Mouse (Mus musculus) G1E-ER4 (cell line): ENCODE measurements around the gene Wdr59. TPM values are rescaled to one million over a fixed set of nuclear protein-coding genes. Genes with fewer than 3 reads are reported as not detected.

ENCODE experiments used
- GATA1 ChIP-seq: IDR thresholded peaks from one replicate; pipeline ENCODE4 v1.8.0; 2012; ENCODE audit warnings: low read length, inconsistent platforms
- polyA plus RNA-seq: library from polyadenylated mRNA; stranded (reverse); fragments of >175 nt; gene quantifications from 2 replicates; pipeline ENCODE4 v1.2.3, GENCODE M21; 2012

The Wdr59 gene
- polyA plus RNA-seq, 1 experiment = 2.7 TPM

DNA sequence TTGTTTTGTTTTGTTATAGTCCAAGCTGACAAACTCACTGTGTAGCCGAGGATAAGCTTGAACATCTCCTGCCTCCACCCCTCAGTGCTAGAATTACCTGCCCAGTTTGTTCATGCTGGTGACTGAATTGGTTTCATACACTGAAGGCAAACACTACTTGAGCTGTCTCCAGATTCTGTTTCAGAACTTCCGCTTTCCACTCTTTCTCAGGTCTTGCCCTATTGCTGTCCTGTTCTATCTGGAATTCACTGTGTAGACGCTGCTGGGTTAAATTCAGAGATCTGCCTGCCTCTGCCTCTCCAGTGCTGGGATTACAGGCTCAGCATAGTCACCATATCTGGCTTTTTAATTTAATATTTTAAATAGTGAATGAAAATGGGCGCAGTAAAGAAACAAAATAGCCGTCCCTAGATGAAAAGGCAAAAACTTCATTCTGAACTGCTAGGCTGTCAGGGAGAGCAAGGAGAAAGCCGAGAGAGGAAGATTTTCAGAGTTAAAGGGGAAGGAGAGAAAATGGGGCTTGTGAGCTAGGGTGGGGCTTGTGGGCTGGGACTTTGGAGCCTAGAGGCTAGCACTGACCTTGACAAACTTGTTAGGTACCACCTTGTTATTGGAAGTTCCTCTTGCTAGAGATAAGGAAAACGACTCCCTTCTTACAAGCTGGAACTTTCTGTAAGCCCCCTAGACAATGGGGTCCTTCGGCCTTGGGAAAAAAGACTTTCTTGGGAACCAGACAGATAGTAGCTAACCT, 23.7 kb upstream of the Wdr59 start:
- no peak for TF ChIP-seq GATA1

DNA sequence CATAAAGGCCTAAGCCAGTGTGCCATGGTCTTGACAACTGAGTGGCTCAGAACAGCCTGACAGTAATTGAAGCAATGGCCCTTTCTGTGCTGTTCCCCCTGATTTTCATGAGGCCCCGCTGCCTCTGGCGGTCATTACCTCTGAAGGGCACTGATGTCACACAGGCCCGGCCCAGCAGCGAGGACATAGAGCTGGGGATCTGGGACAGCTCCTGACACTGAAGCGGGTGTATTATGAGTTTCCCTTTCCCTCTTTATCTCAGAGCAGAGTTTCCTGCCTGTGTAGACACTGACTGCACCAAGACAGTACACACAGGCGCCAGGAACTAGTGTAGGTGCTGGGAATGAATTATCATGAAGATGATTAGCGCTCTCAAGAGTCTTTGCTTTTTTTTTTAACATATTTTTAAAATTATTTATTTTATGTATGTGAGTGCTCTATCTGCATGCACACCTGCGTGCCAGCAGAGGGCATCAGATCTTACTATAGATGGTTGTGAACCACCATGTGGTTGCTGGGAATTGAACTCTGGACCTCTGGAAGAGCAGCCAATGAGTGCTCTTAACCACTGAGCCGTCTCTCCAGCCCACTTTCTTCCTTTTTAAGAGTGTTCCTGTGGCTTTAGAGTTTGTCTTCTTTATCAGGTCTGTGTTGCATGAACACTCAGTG, 22.0 kb upstream of the Wdr59 start:
- TF ChIP-seq GATA1 = no peak

DNA sequence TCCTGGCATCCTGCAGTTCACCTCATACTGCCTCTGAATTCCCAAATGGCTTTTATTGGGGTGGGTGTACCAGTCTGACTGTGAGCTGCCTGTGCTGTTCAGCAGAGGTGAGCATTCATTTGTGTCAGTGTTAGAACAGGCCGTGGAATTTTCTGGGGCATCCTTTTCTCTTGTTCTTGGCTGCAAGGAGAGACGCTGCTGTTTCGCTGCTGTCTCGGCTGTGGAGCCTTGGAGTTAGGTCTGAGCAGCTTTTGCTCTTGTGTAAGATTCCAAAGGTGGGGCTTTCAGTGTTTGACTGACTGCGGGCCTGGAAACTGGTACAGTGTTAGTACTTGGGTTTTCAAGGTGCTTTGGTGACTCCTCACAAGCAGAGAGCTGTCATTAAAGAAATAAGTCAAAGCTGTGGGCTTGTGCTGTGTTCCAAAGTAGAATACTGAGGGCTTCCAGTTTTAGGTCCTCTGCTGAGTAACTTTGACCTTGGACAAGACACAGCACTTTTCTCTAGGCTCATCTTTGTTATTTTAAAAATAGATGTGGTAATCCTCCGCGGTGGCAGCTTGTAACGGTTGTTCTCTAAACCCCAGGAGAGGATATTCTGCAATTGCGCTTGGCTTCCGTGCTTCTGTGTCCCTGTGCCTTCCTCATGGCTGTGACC, 17.7 kb upstream of the Wdr59 start:
- TF ChIP-seq GATA1 = no peak

DNA sequence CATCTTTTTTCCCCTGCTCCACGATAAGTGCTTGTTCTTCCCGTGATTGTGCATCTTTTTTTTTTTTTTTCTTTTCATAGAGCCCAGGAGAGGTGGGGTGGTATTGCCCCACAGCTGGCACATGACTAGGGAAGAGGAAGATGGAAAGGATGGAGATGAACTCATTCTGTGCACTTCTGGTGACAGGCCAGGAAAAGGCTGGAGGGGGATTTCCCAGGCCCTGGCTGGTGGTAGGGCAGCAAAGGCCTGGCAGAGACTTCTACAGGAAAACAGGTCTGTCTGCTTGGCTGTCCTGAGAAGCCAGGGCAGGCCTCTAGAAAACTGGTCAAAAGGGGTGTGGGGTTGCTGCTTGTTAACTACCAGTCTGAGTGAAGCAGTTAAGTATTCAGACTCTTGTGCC, 16.3 kb upstream of the Wdr59 start:
- no peak for TF ChIP-seq GATA1

DNA sequence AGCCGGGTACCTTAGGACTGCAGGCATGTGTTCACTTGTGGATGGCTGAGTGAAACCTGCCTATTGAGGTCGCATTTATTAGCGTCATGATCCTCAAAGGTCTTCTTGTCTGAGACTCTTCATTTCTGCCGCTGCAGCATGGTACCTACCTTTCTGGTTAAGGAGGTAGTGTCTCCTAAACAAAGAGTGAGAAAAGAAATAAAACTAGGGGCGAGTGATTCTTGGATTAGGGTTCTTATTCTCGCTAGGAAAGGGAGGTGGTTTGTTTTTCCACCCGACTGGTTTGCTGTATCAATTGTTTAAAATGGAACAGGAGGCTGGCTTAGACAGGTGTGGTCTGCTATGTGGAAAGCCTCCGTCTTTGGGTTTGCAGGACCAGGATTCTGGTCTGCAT, 15.9 kb upstream of the Wdr59 start:
- no peak for TF ChIP-seq GATA1

DNA sequence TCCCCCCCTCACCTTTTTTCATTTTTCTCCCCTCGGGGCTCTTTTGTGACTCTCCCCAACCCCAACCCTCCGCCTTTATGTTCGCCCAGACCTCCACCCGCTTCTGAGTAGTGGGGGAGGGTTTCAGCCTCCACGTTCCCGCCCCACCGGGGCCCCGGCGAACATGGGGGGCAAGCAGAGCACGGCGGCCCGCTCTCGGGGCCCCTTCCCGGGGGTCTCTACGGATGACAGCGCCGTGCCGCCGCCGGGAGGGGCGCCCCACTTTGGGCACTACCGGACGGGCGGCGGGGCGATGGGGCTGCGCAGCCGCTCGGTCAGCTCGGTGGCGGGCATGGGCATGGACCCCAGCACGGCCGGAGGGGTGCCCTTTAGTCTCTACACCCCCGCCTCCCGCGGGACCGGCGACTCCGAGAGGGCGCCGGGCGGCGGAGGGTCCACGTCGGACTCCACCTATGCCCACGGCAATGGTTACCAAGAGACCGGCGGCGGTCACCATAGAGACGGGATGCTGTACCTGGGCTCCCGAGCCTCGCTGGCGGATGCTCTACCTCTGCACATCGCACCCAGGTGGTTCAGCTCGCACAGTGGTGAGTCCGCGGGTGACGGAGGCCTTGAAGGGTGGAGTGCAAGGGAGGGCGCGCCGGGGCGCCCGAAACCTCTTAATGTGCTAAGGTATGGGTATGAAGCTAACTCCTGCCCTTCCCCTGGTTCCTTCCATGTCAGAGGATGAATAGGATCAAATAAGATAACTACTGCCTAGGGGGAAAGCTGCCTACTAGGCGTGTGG, 15.3 kb upstream of the Wdr59 start:
- TF ChIP-seq GATA1 = no peak

DNA sequence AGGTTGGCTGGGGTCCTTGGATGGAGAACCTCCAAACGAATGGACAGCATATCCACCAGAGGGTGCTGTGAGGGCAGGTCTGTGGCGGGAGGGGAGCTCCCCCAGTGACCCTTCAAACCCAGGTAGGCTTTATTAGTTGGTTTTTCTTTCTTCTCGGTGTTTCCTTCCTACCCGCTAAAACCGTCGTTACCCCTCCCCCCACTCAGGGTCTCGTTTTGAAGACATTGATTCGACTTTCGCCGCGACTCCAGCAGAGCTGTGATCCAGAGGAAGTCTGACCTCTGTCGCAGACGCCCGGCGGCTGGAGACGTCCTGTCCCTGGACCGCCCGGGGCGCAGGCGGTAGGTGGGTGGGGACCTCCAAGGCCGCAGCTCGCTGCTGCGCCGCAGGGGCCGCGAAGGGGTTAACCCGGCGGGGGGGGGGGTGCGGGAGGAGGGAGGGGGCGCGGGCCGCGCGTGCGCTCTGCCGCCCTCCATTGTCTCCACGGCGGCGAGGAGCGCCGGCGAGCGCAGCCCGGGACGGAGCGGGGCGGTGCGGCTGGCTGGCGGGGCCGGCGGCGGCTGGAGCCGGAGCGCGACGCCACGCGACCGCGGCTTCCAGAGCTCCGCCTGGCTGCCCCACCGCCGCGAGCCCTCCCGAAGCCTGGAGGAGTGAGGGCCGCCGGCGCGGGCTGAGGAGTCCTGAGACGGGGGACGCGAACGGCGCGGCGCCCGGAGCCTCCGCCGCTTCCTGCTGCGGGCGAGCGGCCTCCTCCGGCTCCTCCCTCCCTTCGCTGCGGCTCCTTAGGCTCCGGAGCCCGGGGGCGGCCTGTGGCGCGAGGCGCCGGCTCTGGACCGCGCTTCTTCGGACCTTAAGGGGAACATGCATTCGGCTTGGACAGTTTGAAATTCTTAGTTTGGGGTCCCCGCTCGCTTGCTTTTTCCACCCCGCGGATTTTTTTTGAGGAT, 14.4 kb upstream of the Wdr59 start, which contains the start of gene Znrf1:
Gene Znrf1 (plus strand): TSS at position 67 of the 947 bp plus-strand sequence.
- no peak for TF ChIP-seq GATA1

DNA sequence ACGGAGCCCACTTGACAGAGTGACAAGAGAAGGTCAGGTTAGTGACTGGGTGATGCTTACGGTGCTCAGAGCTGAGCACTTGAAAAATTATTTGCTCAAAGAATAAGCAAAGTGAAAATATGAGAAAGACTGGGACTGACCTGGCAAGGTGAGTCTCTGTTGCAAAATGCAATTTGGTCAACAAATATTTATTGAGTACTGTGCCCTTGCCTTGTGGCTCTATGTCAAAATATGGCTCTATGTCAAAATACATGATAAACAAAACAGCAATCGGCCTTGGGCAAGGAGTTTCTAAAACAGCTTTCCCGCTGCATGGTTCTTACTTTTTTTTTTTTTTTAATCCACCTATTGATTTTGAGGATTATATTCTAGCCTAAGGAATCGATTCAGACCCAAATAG, 13.6 kb upstream of the Wdr59 start:
- no peak for TF ChIP-seq GATA1

DNA sequence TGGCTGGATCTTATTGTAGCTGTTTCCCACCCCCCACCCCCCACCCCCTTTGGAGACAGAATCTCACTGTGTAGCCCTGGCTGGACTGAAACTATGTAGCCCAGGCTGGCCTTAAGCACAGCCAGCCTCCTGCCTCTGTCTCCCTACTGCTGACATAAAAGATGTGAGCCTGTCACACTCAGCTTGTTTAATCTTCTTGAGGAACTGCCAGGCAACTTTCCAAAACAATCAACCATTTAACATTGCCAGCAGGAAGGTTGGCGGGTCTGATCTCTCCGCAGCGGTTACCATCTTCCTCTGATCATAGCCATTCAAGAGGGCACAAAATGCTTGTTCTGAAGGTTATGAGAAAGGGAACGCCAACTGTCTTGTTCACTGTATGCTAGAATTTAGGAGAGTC, 11.6 kb upstream of the Wdr59 start:
- TF ChIP-seq GATA1 = no peak

DNA sequence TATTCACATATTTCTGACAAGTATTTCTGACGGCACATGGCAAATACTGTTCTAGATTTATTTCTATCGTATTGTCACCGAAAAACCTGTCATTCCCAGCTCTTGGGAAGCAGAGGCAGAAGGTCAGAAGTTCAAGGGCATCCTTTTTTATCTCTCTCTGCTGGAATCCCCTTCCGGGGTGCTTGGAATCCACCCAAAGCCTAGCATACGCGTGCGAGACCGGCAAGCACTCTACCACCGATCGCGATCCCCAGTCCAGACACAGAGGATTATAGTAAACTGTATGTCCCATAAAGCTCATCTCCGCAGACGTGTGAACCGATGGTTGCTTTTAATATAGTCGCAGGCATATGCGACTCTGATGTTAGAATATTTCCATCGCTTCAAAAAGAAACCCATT, 9.7 kb upstream of the Wdr59 start:
- TF ChIP-seq GATA1 = no peak

DNA sequence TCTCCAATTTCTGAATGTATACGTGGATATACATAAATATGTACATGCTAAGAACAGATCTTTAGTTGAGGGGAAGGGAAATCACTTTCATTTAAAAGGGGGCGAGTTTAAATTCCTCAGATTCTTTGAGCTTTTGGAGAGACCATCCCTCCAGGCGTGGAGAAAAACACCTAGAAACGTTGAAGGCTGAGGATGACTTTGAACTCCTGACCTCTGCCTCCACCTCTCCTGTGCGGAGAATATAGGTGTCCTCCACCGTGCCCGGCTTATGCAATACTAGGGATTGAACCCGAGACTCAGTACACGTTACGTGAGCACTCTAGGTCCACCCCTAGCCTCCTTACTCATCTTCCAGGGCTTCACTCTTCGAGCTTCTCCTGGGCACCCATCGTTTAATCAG, 9.3 kb upstream of the Wdr59 start:
- no peak for TF ChIP-seq GATA1

DNA sequence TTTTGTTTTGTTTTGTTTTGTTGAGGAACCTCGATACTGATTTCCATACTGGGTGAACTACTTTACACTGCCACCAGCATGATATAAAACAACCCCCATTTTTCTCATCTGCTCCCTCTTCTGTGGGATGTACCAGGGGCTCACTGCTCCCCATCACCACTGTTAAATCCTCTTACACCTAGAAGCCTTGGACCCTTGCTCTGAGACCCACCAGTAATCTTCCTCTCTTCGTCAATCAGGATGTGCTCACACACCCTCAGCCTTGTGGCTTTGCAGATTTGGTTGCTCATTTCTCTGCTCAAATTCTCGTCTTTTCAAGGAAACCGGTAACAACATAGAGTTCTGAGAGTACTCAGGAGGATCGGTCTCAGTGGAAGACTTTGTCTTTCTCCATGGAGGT, 6.2 kb upstream of the Wdr59 start:
- TF ChIP-seq GATA1 = no peak

DNA sequence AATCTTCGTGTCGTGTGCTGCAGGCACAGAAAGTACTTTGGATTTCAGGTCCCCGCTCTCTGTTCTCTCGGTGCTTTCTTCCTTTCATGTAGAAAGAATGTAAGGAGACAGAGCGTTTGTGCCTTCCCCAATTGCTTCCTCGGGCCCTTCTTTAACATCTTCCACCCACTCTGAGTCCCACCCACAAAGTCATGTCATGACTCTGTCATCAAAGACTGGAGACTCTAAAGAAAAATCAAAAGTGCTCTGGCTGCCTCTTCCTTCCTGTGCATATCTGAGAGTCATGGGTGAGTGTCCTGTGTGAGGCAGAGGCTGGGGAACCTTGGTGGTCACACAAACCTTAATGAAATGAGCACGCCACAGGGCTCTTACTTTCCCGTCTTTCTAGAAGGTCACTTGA, 5.3 kb upstream of the Wdr59 start:
- TF ChIP-seq GATA1 = no peak

DNA sequence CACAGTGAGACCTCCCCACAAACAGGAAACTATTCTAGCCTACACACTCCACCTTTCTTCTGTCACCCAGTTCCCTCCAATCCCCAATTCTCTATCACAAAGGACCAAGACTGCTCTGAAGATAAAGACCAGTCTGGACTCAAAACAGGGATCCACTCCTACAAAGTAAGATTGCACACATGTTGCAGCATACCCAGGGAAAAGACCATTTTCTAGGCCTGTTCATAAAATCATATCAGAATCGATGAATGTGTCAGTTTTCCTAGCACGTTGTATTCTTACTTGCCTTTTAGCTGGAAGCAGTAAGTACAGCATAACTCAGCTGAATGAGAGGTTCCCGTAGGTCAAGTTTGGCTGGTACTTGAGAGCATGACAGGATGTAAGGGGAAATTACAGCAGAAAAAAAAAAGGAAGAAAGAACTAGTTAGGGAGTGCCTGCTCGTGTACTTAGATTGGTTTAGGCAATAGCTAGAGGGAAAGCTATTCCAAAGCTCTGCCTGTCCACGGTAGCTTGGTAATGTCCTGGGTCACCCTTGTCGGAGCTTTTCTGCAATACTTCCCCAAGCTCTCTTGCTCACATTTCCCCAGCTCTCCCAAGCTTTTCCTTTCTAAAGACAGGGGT, 4.6 kb upstream of the Wdr59 start:
- TF ChIP-seq GATA1 = no peak
